Mouse (Mus musculus) liver, embryonic 16.5 days (tissue): ENCODE measurements around the gene Bnip2. TPM values are rescaled to one million over a fixed set of nuclear protein-coding genes. Genes with fewer than 3 reads are reported as not detected.

Experiments
- ATAC-seq: fragments of 200-750 bp; cut with Nextera tagmentation; 2 replicates; pipeline ENCODE4 v1.8.0; 2017; ENCODE audit warnings: low read depth, mild to moderate bottlenecking, moderate number of reproducible peaks, moderate library complexity
- H3K27ac ChIP-seq: fragments of 300-500 bp; sonication (generic); 2 replicates; pipeline ENCODE4 v1.5.1; 2014; ENCODE audit warnings: mild to moderate bottlenecking, low read length
- H3K27me3 ChIP-seq: fragments of 300-500 bp; sonication (generic); 2 replicates; pipeline ENCODE4 v1.6.1; 2014; ENCODE audit warnings: low read depth, low read length, mixed read lengths; ENCODE audit not compliant: control insufficient read depth, insufficient read depth
- H3K36me3 ChIP-seq: fragments of 300-500 bp; sonication (generic); 2 replicates; pipeline ENCODE4 v1.6.1; 2014; ENCODE audit warnings: mild to moderate bottlenecking; ENCODE audit not compliant: control insufficient read depth, insufficient read depth
- H3K4me1 ChIP-seq: fragments of 300-500 bp; sonication (generic); 2 replicates; pipeline ENCODE4 v1.6.1; 2014; ENCODE audit warnings: low read depth, low read length, mixed read lengths; ENCODE audit not compliant: control insufficient read depth
- H3K4me2 ChIP-seq: fragments of 300-500 bp; sonication (generic); 2 replicates; pipeline ENCODE4 v1.6.1; 2014; ENCODE audit warnings: low read depth, low read length, mixed read lengths
- H3K4me3 ChIP-seq: fragments of 300-500 bp; sonication (generic); 2 replicates; pipeline ENCODE4 v1.5.1; 2014; ENCODE audit warnings: low read depth, mild to moderate bottlenecking, low read length
- H3K9ac ChIP-seq: fragments of 300-500 bp; sonication (generic); 2 replicates; pipeline ENCODE4 v1.6.1; 2014; ENCODE audit warnings: low read depth, low read length
- H3K9me3 ChIP-seq: fragments of 300-500 bp; sonication (generic); replicated peaks from 2 replicates; pipeline ENCODE4 v1.6.1; 2016; ENCODE audit warnings: low read length; ENCODE audit not compliant: control insufficient read depth
- WGBS: fragments of 180-500 bp; shearing (Covaris S2); extraction: QIAGEN DNeasy Blood & Tissue Kit; methylation state at CpG from one replicate; pipeline ENCODE4 v1.1.7; 2014; ENCODE audit not compliant: insufficient replicate concordance; 5-methylcytosine and 5-hydroxymethylcytosine counted together
- polyA plus RNA-seq: library from polyadenylated mRNA; unstranded; fragments of >200 nt; fragmentation: Nextera tagmentation; extraction: Ambion mirVana; gene quantifications from 2 replicates; pipeline ENCODE4 v1.2.1, GENCODE M21; 2015

The Bnip2 gene
- polyA plus RNA-seq, 1 experiment from 2014 or later = 43.3 TPM

DNA sequence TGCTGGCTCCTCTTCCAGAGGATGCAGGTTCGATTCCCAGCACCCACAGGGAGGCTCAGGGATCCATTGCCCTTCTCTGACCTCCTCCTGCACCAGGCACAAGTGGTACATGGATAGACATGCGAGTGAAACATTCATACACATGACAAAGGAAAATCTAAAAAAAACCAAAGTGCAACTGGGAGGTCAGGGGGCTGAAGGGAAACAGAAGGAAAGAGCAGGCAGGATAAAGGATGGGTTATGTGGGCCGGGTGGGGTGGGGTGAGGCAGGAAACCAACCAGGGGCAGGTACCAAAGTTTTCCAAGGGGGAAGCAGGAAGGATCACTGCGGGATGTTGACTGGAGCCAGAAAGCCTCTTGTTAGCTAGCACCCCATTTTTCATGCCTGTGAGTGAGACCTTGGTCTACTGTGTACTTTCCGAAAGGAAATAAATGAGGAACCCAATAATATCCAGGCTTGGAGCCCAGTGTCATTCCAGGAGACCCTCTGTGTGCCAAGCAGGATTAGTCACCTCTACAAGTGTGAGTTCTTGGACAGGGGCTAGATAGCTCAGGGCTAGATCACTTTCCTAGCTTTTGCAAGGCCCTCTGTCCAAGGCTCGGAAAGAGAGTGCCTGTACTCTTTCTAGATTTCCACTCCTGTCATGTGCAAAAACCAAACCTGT, 59.6 kb downstream of the Bnip2 start:
- H3K36me3 ChIP-seq = no peaks in the 10 kb centered on the region
- H3K9ac ChIP-seq = no peak overlapping the region
- H3K4me1 ChIP-seq = peaks cover 22% of the 10 kb centered on the region
- H3K27ac ChIP-seq = no peak overlapping the region
- H3K27me3 ChIP-seq = no peaks in the 10 kb centered on the region; the same call in 1 of the 2 replicates
- no peaks in the 10 kb centered on the region for H3K9me3 ChIP-seq
- WGBS = 42% methylated on average over 6 of the region's 6 CpGs
- no peak overlapping the region for H3K4me2 ChIP-seq
- no peak overlapping the region for H3K4me3 ChIP-seq
- ATAC-seq = no peak

DNA sequence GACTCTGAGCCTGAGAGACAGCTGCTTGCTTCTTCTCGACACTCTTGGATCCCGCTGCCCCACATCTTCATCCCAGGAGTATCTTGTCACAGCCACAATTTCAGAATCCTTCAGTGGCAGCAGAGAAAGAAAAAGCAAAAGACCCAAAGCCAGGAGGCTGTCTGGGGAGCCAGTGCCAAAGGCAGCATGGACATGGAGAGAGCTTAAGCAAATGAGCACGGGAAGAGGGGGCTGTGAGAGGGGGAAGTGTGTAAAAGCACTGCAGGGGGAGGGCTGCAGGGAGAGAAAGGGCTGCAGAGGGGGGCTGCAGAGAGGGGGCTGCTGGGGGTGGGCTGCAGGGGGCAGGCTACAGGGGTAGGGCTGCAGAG, 60.1 kb downstream of the Bnip2 start:
- Histone ChIP-seq H3K36me3 (no peaks in the 10 kb centered on the region), H3K4me2 (no peak overlapping the region), H3K27me3 (no peaks in the 10 kb centered on the region; the same call in 1 of the 2 replicates), H3K27ac (no peak overlapping the region), H3K9ac (no peak overlapping the region), H3K4me3 (no peak overlapping the region), H3K9me3 (no peaks in the 10 kb centered on the region), H3K4me1 (peaks cover 17% of the 10 kb centered on the region)
- WGBS = 39% methylated on average over 3 of the region's 3 CpGs
- no peak for ATAC-seq

DNA sequence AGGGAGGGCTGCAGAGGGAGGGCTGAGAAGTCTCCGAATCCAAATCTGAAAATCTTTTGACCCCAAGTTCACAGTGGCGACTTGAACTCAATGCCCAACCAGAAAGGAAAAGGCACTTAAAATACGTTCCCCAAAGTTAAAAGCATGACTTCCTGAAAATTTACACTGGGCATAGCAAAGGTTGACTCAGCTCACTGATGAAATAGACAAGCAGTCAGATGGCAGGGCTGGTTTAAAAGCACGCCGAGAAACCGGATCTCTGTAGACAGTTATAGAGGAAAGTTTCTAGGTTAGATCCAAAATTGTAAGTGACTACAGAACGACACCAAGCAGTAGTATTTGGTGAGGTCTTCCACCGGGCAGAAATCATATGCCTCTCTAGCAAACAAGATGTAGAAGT, 60.6 kb downstream of the Bnip2 start:
- H3K4me1 ChIP-seq = peaks cover 17% of the 10 kb centered on the region
- H3K9me3 ChIP-seq = no peaks in the 10 kb centered on the region
- H3K27ac ChIP-seq = no peak overlapping the region
- no peak overlapping the region for H3K4me2 ChIP-seq
- no peak for ATAC-seq
- no peak overlapping the region for H3K4me3 ChIP-seq
- no peak overlapping the region for H3K9ac ChIP-seq
- 18% methylated on average over 8 of the region's 8 CpGs for WGBS
- H3K27me3 ChIP-seq = no peaks in the 10 kb centered on the region; the same call in 1 of the 2 replicates
- H3K36me3 ChIP-seq = no peaks in the 10 kb centered on the region

DNA sequence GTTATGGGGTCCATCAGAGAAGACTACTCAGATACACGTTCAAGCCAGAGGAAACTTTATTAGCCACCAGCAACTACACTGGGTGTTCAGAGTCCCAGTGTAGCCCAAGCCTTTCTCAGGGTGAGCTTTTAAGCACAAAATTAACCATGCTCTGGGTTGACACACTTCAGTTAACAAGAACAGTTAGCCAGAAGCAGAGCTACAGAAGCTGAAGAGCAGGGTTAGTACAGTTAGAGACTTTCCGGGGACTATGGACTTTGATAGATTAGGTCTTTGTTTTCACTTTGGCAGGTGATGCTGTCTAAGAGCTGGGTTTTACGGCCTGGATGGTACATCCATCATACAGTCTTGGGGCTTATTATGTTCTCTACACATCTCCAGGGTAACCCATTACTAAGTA, 63.5 kb downstream of the Bnip2 start:
- 60% methylated on average over 3 of the region's 3 CpGs for WGBS
- no peak for ATAC-seq
- Histone ChIP-seq H3K9ac (no peak overlapping the region), H3K4me3 (no peak overlapping the region), H3K4me2 (no peak overlapping the region), H3K27ac (no peak overlapping the region), H3K9me3 (no peaks in the 10 kb centered on the region), H3K36me3 (no peaks in the 10 kb centered on the region), H3K4me1 (no peaks in the 10 kb centered on the region), H3K27me3 (no peaks in the 10 kb centered on the region; the same call in 1 of the 2 replicates)

DNA sequence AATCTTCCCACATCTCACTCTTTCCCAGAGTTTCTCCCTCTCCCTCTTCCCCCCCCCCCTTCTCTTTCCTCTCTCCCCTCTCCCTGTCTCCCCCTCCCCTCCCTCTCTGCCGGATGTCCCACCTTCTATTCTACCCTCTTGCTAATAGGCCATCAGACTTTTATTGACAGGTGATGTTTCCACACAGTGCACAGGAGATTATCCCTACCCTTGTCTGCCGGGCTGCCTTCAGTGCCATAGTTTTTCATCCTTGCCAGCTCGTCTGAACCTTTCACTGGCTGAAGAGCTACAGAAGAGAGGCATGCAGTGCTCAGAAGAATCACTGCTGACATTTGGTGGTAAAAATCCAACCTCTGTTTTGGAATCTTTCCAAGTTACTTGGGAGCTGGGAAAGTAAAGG, 64.1 kb downstream of the Bnip2 start:
- WGBS = 38% methylated on average over 3 of the region's 3 CpGs

More for the DNA sequence above, 64.1 kb downstream of the Bnip2 start:
- Histone ChIP-seq H3K9me3 (no peaks in the 10 kb centered on the region), H3K4me2 (no peak overlapping the region), H3K4me1 (no peaks in the 10 kb centered on the region), H3K9ac (no peak overlapping the region), H3K36me3 (no peaks in the 10 kb centered on the region), H3K27ac (no peak overlapping the region), H3K4me3 (no peak overlapping the region), H3K27me3 (no peaks in the 10 kb centered on the region)
- ATAC-seq = no peak

Other genes starting within 250 kb of the Bnip2 start
- gene Foxb1, start 228.5 kb upstream of the Bnip2 start, polyA plus RNA-seq = not detected in 2 replicates
- gene Gtf2a2, start 23.1 kb downstream of the Bnip2 start, polyA plus RNA-seq = 106 and 113 TPM in 2 replicates
- gene Gcnt3, start 48.6 kb downstream of the Bnip2 start, polyA plus RNA-seq = 0.07 TPM in 1 of 2 replicates, not detected in the other
- 0.44 and 0.54 TPM in 2 replicates for gene Fam81a, start 153.1 kb downstream of the Bnip2 start, polyA plus RNA-seq
- gene Myo1e, start 217.9 kb downstream of the Bnip2 start, polyA plus RNA-seq = 3.9 and 5.1 TPM in 2 replicates